Mouse (Mus musculus): ENCODE results near the gene Psmd11.
"Not testable (repeated sequence)": the region's sequence is repeated elsewhere in the genome, so short reads cannot be mapped to it uniquely, and the experiment has no call there.

The Psmd11 gene

GRCm38 (mm10) chr11:80429009-80429475 is 627 bp downstream of the Psmd11 start:
- DNase-seq: peak; percentile 48

DNA sequence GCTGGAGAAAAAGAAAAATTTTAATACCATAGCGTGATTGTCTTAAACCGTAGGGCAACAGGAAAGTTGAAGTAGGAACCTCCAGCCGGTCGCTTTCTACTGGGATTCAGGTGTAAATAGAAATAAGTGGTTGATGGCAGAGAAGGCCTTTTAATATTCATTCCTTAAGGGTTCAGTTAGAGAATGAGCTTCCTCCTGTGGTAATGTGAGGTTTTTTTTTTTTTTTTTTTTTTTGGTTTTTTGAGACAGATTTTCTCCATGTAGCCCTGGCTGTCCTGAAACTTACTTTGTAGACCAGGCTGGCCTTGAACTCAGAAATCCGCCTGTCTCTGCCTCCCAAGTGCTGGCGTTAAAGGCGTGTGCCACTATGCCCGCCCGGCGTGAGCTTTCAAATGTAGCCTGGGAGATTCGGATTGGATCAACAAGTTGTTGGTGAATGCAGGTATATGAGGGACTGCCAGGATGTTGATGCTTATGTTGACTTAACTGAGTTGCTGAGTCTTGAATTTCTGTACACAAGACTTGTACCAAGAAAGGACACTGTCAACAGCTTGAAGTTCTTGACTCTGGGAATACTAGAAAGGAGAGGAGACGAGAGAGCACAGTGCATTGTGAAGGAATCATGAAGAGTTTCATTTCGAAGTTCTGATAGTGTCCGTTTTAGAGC is 1.2 kb downstream of the Psmd11 start:
- no peak for DNase-seq

DNA sequence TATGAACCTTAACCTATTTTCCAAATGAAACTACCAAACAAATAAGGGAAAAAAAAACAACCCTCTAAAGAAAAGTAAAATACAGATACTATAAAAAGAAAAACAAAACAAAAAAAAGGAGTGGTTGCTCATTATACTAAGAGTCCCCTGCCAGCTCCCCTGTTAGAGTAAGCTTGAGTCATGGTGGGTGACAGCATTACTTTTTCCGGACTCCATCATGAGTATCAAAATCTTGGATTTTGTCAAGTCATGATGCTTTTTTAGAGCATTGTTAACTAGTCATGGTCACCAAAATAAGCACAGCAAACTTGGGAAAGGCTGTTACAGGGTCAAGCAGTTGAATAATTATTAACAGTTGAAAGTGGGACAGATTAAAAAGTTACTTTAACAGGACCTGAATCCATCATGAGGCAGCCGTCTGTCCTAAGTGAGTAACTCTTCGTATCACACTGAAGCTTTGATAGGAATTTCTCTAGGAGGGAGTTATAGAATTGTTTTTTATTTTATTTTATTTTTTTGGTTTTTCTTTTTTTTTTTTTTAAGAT is 2.0 kb downstream of the Psmd11 start:
- no peak for DNase-seq

DNA sequence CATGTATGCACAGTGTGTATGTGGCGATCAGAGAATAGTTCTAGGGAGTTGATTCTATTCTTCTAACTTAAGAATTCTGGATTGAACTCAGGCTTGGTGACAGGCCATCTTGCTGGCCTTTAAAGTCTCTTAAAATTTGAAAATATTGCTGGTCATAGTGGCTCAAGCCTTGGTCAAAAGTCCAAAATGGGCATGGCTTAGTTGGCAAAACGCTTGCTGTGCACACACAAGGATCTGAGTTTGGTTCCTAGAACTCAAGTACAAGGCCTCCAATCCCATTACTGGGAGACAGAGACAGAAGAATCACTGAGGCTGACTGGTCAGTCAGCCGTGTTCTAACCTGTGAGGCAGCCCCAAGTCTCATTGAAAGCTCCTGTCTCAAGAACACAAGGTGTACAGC is 18.5 kb downstream of the Psmd11 start:
- no peak for DNase-seq

GRCm38 (mm10) chr11:80449859-80450258 is 21.4 kb downstream of the Psmd11 start:
- DNase-seq: no peak

DNA sequence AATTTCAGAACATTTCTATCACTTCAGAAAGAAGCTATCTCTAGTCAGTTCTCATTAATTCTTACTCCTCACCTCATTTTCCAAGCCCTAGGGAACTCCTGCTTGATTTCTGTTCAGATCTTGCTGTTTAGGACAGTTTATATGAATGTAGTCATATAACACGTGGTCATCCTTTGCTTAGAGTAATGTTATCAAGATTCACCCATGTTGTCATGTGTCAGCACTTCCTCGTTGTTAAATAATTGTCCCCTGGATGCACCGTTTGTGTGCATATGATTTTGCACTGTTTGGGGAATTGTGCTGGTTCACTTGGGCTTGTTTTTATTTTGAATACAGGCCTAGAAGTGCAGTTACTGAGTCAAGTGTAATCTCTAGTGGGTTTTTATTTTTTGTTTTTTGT is 23.8 kb downstream of the Psmd11 start:
- no peak for DNase-seq

- DNase-seq: no peak
These were observed 24.8 kb downstream of the Psmd11 start for GRCm38 (mm10) chr11:80453198-80453597.

DNA sequence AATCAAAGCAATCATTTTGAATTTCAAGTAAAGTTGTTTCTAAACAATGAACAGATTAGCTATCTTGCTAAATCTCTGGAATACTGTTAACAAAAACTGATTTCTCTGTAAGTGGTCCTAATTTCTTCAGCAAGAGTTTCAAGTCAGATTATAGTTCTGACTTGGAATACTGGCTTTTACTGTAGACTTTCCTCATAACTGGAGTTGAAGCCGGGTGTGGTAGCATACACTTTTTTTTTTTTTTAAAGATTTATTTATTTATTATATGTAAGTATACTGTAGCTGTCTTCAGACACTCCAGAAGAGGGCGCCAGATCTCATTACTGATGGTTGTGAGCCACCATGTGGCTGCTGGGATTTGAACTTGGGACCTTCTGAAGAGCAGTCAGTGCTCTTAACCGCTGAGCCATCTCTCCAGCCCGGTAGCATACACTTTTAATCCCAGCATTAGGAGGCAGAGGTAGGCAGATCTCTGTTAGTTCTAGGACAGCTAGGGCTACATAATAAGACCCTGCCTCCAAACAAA is 35.3 kb downstream of the Psmd11 start:
- DNase-seq: not testable (repeated sequence)

- DNase-seq: no peak
These were observed 43.6 kb downstream of the Psmd11 start for GRCm38 (mm10) chr11:80471836-80472605.

GRCm38 (mm10) chr11:80474175-80474691 is 45.8 kb downstream of the Psmd11 start:
- peak; percentile 22 for DNase-seq

DNA sequence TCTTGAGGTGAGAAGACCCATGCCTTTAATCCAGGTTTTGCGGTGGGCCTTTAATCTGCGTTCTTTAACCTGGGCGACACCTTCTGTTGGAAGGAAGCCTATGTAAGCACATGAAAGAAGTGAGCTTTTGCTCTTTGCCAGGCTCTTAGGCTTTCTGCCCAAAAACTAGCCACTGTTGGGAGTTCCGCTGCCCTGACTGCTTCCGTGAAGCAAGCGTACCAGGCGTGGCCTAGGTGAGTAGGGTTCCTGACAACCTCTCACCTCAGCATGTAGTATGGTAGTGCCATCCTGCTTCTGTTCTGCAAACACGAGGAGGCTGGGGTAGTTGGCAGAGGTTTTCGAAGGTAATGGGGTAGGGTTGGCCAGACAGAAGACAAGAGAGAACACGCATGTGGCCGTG is 46.4 kb downstream of the Psmd11 start:
- no peak for DNase-seq

DNA sequence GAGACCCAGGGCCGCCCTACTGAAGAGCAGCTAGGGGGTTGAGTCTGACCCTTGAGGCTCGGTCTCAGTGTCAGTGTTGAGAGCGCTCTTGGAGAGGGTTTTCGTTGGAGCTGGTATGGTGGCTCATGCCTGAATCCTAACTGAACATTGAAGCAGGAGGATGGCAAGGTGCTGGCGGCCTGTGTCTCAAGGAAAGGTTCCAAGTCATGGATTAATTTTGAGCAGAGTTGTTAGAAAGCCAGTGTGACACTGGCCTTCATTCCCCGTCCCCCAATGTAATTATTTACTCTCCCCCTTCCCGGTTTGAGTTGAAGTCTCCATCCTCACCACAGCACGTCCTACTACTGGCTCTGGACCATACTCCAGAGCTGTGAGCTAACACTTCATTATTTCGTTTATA is 47.1 kb downstream of the Psmd11 start:
- DNase-seq: no peak

- peak; percentile 93 for DNase-seq
These were observed 48.1 kb downstream of the Psmd11 start, which contains the start of gene Cdk5r1 for GRCm38 (mm10) chr11:80476222-80477189. Gene Cdk5r1, plus strand, starts transcription at chr11:80477023.

GRCm38 (mm10) chr11:80477341-80478199 is 49.2 kb downstream of the Psmd11 start:
- DNase-seq: peak; percentile 17

DNA sequence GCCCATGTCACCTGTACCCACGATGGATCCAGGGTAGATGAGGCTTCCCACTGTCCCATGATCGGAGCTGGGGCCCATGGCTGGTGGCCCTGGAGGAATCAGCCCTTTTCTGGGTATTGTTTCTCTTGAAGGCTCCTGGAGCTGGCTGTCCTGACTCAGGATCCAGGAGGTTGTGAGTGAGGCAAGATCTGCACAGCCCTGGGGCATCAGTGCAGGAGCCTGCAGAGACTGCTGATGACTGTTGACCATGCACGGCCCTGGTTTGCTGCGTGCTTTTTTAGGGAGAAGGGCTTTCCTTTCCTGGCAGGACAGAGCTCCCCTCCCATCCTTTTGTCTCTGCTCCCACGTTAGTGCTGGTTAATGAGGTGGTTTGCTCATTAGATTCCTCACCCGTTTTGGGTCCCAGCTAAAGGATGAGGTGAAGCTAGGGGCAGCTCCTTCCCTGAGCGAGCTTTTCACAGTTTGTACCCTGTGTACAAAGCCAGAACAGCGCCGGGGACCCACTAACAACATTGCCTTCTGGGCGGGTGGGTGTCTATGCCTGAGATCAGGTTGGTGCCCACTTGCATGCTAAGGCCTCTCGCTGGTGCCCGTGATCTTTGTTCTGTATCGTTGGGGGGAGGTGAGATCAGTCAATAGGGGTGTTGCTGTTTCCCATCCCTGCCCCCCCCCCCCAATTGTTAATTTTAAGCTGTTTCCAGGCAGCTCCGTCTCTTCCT is 50.4 kb downstream of the Psmd11 start:
- no peak for DNase-seq

- DNase-seq: no peak
These were observed 51.0 kb downstream of the Psmd11 start for GRCm38 (mm10) chr11:80479425-80479824.

- no peak for DNase-seq
These were observed 51.8 kb downstream of the Psmd11 start for GRCm38 (mm10) chr11:80479906-80480866.

DNA sequence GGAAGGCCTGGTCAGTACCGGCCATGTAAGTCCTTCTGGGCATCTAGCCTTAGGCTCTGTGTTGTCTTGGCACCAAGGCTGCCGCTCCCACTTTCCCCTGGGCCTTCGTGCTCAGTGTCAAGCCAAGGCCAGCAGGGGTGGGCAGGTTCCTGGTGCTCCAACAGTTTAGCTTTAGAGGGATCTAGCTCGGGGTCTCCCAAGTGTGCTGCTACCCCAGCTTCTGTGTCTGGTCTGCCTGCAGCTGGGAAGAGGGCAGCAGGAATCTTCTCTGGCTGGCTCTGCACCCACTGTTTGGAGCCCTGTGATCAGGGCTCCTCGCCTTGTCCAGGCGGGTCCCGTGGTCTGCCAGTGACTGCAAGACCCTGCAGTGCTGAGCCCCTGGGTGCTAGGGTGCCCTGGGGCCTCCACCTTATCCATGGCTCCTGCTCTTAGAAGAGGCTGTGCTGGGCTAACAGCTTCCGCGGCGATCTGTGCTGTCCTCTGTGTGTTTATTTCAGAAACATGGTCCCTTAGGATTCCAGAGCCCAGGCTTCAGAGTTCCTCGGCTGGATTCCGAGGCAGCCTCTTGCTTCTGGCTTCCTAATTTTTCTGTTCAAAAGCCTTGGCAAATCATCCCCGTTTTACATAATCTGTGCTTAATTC is 53.1 kb downstream of the Psmd11 start:
- DNase-seq: no peak

DNA sequence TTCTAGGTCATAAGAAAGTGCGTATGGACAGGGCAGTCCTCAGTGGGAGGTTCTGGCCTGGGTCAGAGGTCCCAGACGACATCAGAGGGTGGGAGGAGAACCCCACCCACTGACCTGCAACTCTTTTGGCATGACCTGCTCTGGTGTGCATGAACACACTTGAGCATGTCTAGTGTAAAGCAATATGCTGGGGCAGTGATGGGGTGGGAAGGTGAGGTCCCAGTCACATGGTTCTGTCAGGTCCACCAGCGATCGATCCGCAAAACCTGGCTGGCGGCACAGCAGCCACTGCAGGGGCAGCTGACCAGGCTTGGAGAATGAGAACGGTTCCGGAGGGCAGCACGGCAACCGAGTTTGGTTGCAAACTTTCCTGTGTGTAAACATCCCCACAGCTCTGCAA is 53.9 kb downstream of the Psmd11 start:
- DNase-seq: no peak

Data from kidney, postnatal 14 days (tissue).